Mouse (Mus musculus): ENCODE results near the gene Rbm18. TPM values are rescaled to one million over a fixed set of nuclear protein-coding genes. Genes with fewer than 3 reads are reported as not detected.
A peak's percentile ranks its signal among the peaks of the same experiment; 100 is the strongest.

Rbm18 gene
- total and polyA plus RNA-seq, 2 experiments from 2014 or later: 61.4 to 98.7 TPM

DNA sequence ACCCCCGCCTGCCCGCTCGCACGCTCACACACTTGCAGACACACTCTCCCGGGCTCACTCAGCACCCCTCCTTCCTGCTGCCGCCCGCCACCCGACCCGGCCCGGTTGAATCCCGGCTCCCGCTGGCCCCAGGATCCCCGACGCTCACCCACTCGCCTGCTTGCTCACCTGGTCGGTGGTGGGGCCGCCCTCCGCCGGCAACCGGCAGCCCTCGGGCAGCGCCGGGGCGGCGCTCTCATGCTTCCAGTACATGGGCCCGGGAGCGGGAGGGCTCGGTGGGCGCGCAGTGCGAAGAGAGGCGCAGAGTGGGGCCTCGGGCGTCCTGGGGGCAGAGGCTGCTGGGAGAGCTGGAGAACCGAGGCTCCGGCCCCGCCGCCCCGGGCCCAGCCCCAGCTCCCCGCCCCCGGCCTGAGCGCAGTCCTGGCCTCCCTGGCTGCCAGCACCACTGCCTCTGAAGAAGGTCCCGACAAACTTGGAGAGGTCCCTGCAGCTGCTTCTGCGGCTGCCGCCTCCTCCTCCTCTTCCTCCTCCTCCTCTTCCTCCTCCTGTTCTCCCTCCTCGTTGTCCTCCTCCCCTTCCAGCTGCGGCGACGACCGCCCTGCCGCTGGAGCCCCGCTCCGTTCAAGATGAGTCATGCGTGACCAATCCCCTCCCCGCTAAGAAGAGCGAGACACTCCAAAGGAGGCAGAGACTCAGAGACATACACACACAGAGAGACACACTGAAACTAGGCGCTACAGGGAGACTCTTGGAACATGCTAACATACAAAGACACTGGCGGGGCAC, 31.4 kb downstream of the Rbm18 start, which contains the start of gene Lhx6:
TSS of gene Lhx6 (minus strand) at position 453 of the 786 bp plus-strand sequence.
- Histone ChIP-seq H3K4me1 (ENCODE audit: insufficient read depth) (peaks cover 3% of the 10 kb centered on the region; the same call in 1 of the 2 replicates), H3K27me3 (ENCODE audit: insufficient read depth, low read length) (peaks cover 76% of the 10 kb centered on the region), H3K4me2 (ENCODE audit: low read depth) (peak within 1 kb of the TSS; percentile 55), H3K9ac (peak within 1 kb of the TSS; percentile 40), H3K4me3 (ENCODE audit: low read depth, low read length) (peak within 1 kb of the TSS; percentile 41), H3K36me3 (ENCODE audit: insufficient read depth) (no peaks in the 10 kb centered on the region), H3K27ac (ENCODE audit: low read depth, low read length) (peak within 1 kb of the TSS; percentile 74), H3K9me3 (ENCODE audit: low read length) (no peaks in the 10 kb centered on the region)
- ATAC-seq (peak; percentile 40), DNase-seq (no peak)
- WGBS: under 1% methylated on average over 54 of the region's 58 CpGs
- no peak for TF ChIP-seq CTCF (IDR thresholded peaks at IDR 0.05; ENCODE audit: low read depth)

DNA sequence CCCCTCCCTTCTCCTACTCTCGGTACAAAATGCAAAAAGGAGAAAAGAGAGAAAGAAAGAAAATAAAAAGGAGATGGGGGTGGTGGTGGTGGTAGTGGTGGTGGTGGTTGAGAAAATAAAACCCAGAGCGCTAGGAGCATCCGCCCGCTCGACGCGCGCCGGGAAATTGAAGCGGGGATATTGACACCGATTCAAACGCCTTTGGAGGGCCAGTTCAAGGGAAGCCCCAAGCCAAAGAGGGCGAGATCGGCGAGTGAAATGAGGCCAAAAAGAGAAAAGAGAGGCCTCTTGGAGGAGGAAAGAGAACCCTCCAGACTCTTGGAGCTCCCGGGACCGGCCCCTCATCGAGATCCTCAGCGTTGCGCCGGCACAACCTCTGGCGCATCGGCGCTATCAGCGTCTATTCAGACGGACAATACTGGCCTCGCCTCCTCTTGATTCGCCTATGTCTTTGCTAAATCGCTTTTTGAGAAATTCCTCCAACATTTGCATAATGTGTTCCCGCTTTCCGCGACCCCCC, 32.1 kb downstream of the Rbm18 start:
- Histone ChIP-seq H3K36me3 (ENCODE audit: insufficient read depth) (no peaks in the 10 kb centered on the region), H3K27ac (ENCODE audit: low read depth, low read length) (peak overlapping the region; percentile 74), H3K27me3 (ENCODE audit: insufficient read depth, low read length) (peaks cover 77% of the 10 kb centered on the region), H3K4me1 (ENCODE audit: insufficient read depth) (peaks cover 3% of the 10 kb centered on the region; the same call in 1 of the 2 replicates), H3K9me3 (ENCODE audit: low read length) (no peaks in the 10 kb centered on the region), H3K4me2 (ENCODE audit: low read depth) (peak overlapping the region; percentile 55), H3K4me3 (ENCODE audit: low read depth, low read length) (peak overlapping the region; percentile 41), H3K9ac (peak overlapping the region; percentile 40)
- DNase-seq (peak; percentile 46), ATAC-seq (peak; percentile 33; the same call in 1 of the 2 replicates)
- TF ChIP-seq CTCF (IDR thresholded peaks at IDR 0.05; ENCODE audit: low read depth): no peak
- WGBS: 2% methylated on average over 32 of the region's 32 CpGs

DNA sequence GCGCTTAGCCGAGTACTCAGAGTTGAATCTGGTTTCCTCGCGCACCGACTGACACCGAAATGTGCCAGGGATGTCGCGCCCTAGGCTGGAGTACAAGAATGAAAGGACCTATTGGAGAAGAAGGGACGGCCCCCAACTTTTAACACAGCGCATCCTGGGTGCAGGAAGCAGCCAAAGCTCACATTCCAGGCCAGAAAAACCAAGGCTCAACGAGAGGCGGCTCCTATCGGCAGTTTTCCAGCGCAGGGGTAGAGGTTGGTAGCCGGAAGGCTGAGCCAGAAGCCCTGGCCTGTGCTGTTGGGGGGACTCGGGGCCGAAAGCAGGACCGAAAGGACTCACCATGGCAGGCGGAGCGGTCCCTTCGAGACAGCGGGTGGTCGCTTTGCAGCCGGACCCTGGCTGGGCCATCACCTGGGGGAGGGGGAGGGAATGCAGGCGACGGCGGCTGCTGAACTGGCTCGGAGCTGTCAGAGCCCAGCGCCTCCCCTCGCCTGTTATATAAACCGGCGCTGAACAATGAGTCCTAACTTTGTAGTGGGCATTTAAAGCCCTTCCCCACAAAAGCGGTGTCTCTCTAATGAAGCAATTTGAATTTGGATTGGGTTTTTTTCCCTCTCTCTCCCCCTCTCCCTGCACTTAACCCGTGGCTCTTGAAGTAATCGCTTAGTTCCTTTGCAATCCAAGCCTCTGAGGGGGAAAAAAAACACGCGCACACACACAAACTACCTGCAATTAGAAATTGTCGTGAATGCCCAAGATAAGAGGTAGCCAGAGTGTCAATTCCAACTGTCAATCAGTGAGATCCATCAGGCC, 32.8 kb downstream of the Rbm18 start:
- Histone ChIP-seq H3K9me3 (ENCODE audit: low read length) (no peaks in the 10 kb centered on the region), H3K36me3 (ENCODE audit: insufficient read depth) (no peaks in the 10 kb centered on the region), H3K4me2 (ENCODE audit: low read depth) (peak overlapping the region; percentile 55), H3K4me1 (ENCODE audit: insufficient read depth) (peaks cover 3% of the 10 kb centered on the region; the same call in 1 of the 2 replicates), H3K4me3 (ENCODE audit: low read depth, low read length) (peak overlapping the region; percentile 41), H3K27me3 (ENCODE audit: insufficient read depth, low read length) (peaks cover 79% of the 10 kb centered on the region), H3K27ac (ENCODE audit: low read depth, low read length) (peak overlapping the region; percentile 74), H3K9ac (peak overlapping the region; percentile 40)
- DNase-seq: peak; percentile 46
- WGBS: 1% methylated on average over 38 of the region's 38 CpGs
- no peak for TF ChIP-seq CTCF (IDR thresholded peaks at IDR 0.05; ENCODE audit: low read depth)
- peak; percentile 19; the same call in 1 of the 2 replicates for ATAC-seq

DNA sequence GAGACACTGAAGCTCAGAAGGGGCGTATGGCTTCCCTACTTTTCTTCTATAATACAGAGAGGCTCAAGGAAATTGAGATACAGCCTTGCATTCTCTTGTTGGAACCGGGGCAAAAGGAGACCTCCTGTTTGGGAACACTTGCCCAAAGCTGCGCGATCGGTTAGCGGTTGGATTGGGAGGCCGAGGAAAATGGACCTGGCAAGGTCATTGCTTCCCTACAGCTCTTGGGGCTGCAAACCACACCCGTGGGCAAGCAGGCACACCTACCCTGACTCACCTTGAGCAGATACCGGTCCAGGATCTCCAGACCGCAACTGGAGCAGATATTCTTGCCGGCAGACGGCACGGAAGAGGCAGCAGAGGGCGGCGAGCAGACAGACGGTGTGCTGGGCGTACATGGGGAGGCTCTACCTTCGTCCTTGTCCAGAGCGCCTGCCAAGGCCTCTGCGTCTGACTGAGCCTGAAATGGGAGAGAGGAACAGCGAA, 33.5 kb downstream of the Rbm18 start:
- Histone ChIP-seq H3K4me1 (ENCODE audit: insufficient read depth) (peaks cover 3% of the 10 kb centered on the region; the same call in 1 of the 2 replicates), H3K27ac (ENCODE audit: low read depth, low read length) (peak overlapping the region; percentile 74; the same call in 1 of the 2 replicates), H3K4me2 (ENCODE audit: low read depth) (peak overlapping the region; percentile 55), H3K27me3 (ENCODE audit: insufficient read depth, low read length) (peaks cover 80% of the 10 kb centered on the region), H3K9ac (peak overlapping the region; percentile 40), H3K4me3 (ENCODE audit: low read depth, low read length) (peak overlapping the region; percentile 41), H3K9me3 (ENCODE audit: low read length) (no peaks in the 10 kb centered on the region), H3K36me3 (ENCODE audit: insufficient read depth) (no peaks in the 10 kb centered on the region)
- 3% methylated on average over 21 of the region's 21 CpGs for WGBS
- TF ChIP-seq CTCF (IDR thresholded peaks at IDR 0.05; ENCODE audit: low read depth): no peak
- no peak for ATAC-seq
- DNase-seq: no peak

DNA sequence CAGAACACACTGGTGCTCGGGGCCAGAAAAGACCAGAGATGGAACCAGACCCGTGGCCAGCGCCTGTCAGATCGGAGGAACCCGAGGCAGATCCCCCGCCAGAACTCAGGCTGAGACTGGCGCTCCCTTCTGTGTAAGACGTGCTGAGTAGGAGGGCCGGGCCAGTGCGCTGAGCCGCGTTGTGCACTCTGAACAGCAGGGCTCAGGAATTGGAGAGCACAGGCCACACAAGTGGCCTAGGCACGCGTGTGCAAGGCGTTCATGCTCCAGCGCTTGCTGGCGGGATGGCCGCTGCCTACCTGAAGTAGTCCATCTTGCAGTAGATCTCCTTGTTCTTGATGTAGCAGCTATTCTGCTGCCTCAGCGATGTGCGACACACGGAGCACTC, 34.0 kb downstream of the Rbm18 start:
- no peak for TF ChIP-seq CTCF (IDR thresholded peaks at IDR 0.05; ENCODE audit: low read depth)
- H3K9me3 ChIP-seq (ENCODE audit: low read length): no peaks in the 10 kb centered on the region
- 2% methylated on average over 21 of the region's 21 CpGs for WGBS
- H3K4me2 ChIP-seq (ENCODE audit: low read depth): peak overlapping the region; percentile 55
- ATAC-seq (0 out of 2 replicates have a peak, but pooled peaks have one; percentile 7), DNase-seq (peak; percentile 42)
- H3K27ac ChIP-seq (ENCODE audit: low read depth, low read length): peak overlapping the region; percentile 74; the same call in 1 of the 2 replicates
- peaks cover 81% of the 10 kb centered on the region for H3K27me3 ChIP-seq (ENCODE audit: insufficient read depth, low read length)
- peaks cover 3% of the 10 kb centered on the region; the same call in 1 of the 2 replicates for H3K4me1 ChIP-seq (ENCODE audit: insufficient read depth)
- H3K4me3 ChIP-seq (ENCODE audit: low read depth, low read length): peak overlapping the region; percentile 41
- peak overlapping the region; percentile 40 for H3K9ac ChIP-seq
- no peaks in the 10 kb centered on the region for H3K36me3 ChIP-seq (ENCODE audit: insufficient read depth)

DNA sequence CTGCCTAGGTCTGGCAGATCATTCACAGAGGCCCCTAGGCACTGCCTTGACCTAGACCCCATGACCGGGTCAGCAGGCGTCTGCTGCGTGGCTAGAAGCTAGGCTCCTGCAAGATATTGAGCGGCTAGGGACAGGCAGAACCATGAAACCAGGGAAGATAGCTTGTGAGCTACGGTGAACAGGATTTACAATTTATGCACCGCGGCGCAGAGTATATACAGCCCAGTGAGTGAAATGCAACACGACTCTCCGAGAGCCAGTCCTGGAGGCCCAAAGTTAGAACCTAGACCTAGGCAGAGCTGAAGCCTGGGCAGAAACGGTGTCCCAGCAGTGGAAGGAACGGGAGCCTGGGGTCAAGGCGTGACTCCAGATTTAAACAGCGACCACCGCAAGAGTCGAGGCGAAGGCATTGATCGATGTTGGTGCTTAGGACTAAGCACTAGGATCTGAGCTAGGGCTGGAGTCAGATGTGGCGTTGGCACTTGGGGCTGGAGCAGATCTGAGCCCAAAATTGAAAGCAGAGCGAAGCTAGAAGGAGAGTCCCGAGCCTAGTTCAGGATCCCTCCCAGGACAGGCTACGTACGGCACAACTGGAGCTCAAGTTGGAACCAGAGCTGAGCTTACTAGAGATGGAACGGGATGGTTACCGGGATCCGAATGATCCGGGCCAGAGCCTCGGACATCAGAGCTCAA, 34.6 kb downstream of the Rbm18 start:
- 3% methylated on average over 28 of the region's 28 CpGs for WGBS
- Histone ChIP-seq H3K4me3 (ENCODE audit: low read depth, low read length) (peak overlapping the region; percentile 41), H3K4me2 (ENCODE audit: low read depth) (peak overlapping the region; percentile 55), H3K4me1 (ENCODE audit: insufficient read depth) (peaks cover 3% of the 10 kb centered on the region; the same call in 1 of the 2 replicates), H3K36me3 (ENCODE audit: insufficient read depth) (no peaks in the 10 kb centered on the region), H3K27me3 (ENCODE audit: insufficient read depth, low read length) (peaks cover 81% of the 10 kb centered on the region), H3K9me3 (ENCODE audit: low read length) (no peaks in the 10 kb centered on the region), H3K9ac (peak overlapping the region; percentile 40; the same call in 1 of the 2 replicates), H3K27ac (ENCODE audit: low read depth, low read length) (peak overlapping the region; percentile 74; the same call in 1 of the 2 replicates)
- TF ChIP-seq CTCF (IDR thresholded peaks at IDR 0.05; ENCODE audit: low read depth): no peak
- no peak for DNase-seq
- ATAC-seq: no peak
